Mouse (Mus musculus): ENCODE measurements around the gene Ccr7. TPM values are rescaled to one million over a fixed set of nuclear protein-coding genes. Genes with fewer than 3 reads are reported as not detected.

Ccr7 gene
- polyA plus RNA-seq, 1 experiment from 2014 or later = 0.36 TPM

DNA sequence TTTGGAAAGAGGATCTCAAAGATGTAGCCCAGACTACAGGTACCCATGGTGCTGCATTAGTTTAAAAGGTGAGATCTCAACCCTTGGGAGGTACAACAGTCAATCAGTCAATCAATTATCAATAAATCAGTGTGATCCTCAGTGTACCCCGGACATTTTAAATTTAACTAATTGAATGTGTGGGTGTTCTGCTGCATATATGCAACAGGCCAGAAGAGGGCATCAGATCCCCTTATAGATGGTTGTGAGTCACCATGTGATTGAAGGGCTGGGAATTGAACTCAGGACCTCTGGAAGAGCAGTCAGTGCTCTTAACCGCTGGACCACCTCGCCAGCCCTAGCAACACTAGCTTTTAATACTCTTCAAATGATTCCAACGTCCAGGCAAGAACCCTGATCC is 17.1 kb upstream of the Ccr7 start:
- no peak overlapping the region for H3K9ac ChIP-seq (ENCODE audit: low read depth, low read length)
- H3K27ac ChIP-seq (ENCODE audit: low read depth, low read length) = no peak overlapping the region
- no peaks in the 10 kb centered on the region for H3K4me1 ChIP-seq (ENCODE audit: control insufficient read depth, insufficient read depth, low read length)
- 77% methylated on average over 4 of the region's 4 CpGs for WGBS (ENCODE audit: insufficient replicate concordance)
- H3K27me3 ChIP-seq (ENCODE audit: control insufficient read depth, insufficient read depth, low read length) = no peaks in the 10 kb centered on the region
- no peaks in the 10 kb centered on the region for H3K36me3 ChIP-seq (ENCODE audit: control insufficient read depth, insufficient read depth, low read length)
- no peak for ATAC-seq (replicated peaks; ENCODE audit: insufficient number of reproducible peaks, low FRiP score, low TSS enrichment)
- H3K4me3 ChIP-seq (ENCODE audit: low read depth, low read length) = no peak overlapping the region
- H3K4me2 ChIP-seq = no peak overlapping the region
- no peaks in the 10 kb centered on the region for H3K9me3 ChIP-seq (replicated peaks; ENCODE audit: control insufficient read depth, low read length)

GRCm38 (mm10) chr11:99171442-99171841 is 16.6 kb upstream of the Ccr7 start:
- H3K9ac ChIP-seq (ENCODE audit: low read depth, low read length) = no peak overlapping the region
- no peaks in the 10 kb centered on the region for H3K27me3 ChIP-seq (ENCODE audit: control insufficient read depth, insufficient read depth, low read length)
- H3K4me1 ChIP-seq (ENCODE audit: control insufficient read depth, insufficient read depth, low read length) = no peaks in the 10 kb centered on the region
- 67% methylated on average over 2 of the region's 2 CpGs for WGBS (ENCODE audit: insufficient replicate concordance)
- no peak overlapping the region for H3K4me2 ChIP-seq
- H3K9me3 ChIP-seq (replicated peaks; ENCODE audit: control insufficient read depth, low read length) = no peaks in the 10 kb centered on the region
- no peak for ATAC-seq (replicated peaks; ENCODE audit: insufficient number of reproducible peaks, low FRiP score, low TSS enrichment)
- H3K27ac ChIP-seq (ENCODE audit: low read depth, low read length) = no peak overlapping the region
- no peaks in the 10 kb centered on the region for H3K36me3 ChIP-seq (ENCODE audit: control insufficient read depth, insufficient read depth, low read length)
- H3K4me3 ChIP-seq (ENCODE audit: low read depth, low read length) = no peak overlapping the region

- no peak for ATAC-seq (replicated peaks; ENCODE audit: insufficient number of reproducible peaks, low FRiP score, low TSS enrichment)
- Histone ChIP-seq H3K9me3 (replicated peaks; ENCODE audit: control insufficient read depth, low read length) (no peaks in the 10 kb centered on the region), H3K36me3 (ENCODE audit: control insufficient read depth, insufficient read depth, low read length) (no peaks in the 10 kb centered on the region), H3K4me3 (ENCODE audit: low read depth, low read length) (no peak overlapping the region), H3K27ac (ENCODE audit: low read depth, low read length) (no peak overlapping the region), H3K9ac (ENCODE audit: low read depth, low read length) (no peak overlapping the region), H3K4me2 (no peak overlapping the region), H3K4me1 (ENCODE audit: control insufficient read depth, insufficient read depth, low read length) (no peaks in the 10 kb centered on the region), H3K27me3 (ENCODE audit: control insufficient read depth, insufficient read depth, low read length) (no peaks in the 10 kb centered on the region)
- 63% methylated on average over 12 of the region's 12 CpGs for WGBS (ENCODE audit: insufficient replicate concordance)
Observed at GRCm38 (mm10) chr11:99170547-99171267, 15.8 kb upstream of the Ccr7 start.

- ATAC-seq (replicated peaks; ENCODE audit: insufficient number of reproducible peaks, low FRiP score, low TSS enrichment) = no peak
- WGBS (ENCODE audit: insufficient replicate concordance) = 88% methylated on average over 6 of the region's 6 CpGs
- no peaks in the 10 kb centered on the region for H3K36me3 ChIP-seq (ENCODE audit: control insufficient read depth, insufficient read depth, low read length)
- no peak overlapping the region for H3K9ac ChIP-seq (ENCODE audit: low read depth, low read length)
- no peak overlapping the region for H3K27ac ChIP-seq (ENCODE audit: low read depth, low read length)
- no peaks in the 10 kb centered on the region for H3K9me3 ChIP-seq (replicated peaks; ENCODE audit: control insufficient read depth, low read length)
- no peaks in the 10 kb centered on the region for H3K4me1 ChIP-seq (ENCODE audit: control insufficient read depth, insufficient read depth, low read length)
- no peak overlapping the region for H3K4me3 ChIP-seq (ENCODE audit: low read depth, low read length)
- H3K4me2 ChIP-seq = no peak overlapping the region
- no peaks in the 10 kb centered on the region for H3K27me3 ChIP-seq (ENCODE audit: control insufficient read depth, insufficient read depth, low read length)
Observed at GRCm38 (mm10) chr11:99170005-99170404, 15.1 kb upstream of the Ccr7 start.

DNA sequence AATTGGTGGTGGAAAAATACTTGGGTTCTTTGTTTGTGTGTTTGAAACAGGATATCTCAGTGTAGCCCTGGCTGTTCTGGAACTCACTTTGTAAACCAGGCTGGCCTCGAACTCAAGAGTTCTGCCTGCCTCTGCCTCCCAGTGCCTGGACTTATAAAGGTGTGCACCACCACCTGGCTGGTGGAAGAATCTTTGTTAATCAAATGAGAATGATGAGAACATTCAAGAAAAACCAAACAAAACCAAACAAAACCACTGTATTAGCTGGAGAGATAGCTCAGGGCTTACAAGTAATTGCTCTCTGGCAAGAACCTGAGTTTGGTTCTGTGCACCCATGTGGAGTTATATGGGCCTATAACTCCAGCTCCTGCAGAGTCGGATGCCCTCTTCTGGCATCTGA is 14.6 kb upstream of the Ccr7 start:
- ATAC-seq (replicated peaks; ENCODE audit: insufficient number of reproducible peaks, low FRiP score, low TSS enrichment) = no peak
- no peaks in the 10 kb centered on the region for H3K9me3 ChIP-seq (replicated peaks; ENCODE audit: control insufficient read depth, low read length)

DNA sequence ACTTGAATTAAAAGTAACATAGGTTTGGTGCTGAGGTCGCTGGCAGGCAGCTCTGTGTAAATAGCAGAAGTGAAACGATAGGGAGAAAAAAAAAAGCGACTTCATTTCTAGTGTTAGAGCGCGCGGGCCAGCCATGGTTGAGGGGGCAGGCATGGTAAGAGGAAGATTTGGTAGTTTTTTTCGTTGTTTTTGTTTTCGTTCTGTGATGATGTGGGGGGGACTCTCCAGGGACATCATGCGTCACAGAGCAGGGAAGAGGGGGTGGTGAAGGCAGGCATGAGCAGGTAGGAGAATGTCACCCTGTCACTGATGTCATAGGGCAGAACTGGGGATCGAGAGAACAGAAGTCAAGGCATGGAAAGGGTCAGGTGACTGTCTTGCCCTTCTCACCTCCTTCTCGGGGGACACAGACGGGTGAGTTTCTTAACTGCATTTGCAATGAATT is 13.2 kb upstream of the Ccr7 start:
- Histone ChIP-seq H3K4me2 (no peak overlapping the region), H3K4me1 (ENCODE audit: control insufficient read depth, insufficient read depth, low read length) (no peaks in the 10 kb centered on the region), H3K4me3 (ENCODE audit: low read depth, low read length) (no peak overlapping the region), H3K9ac (ENCODE audit: low read depth, low read length) (no peak overlapping the region), H3K9me3 (replicated peaks; ENCODE audit: control insufficient read depth, low read length) (no peaks in the 10 kb centered on the region), H3K27ac (ENCODE audit: low read depth, low read length) (no peak overlapping the region), H3K36me3 (ENCODE audit: control insufficient read depth, insufficient read depth, low read length) (no peaks in the 10 kb centered on the region), H3K27me3 (ENCODE audit: control insufficient read depth, insufficient read depth, low read length) (no peaks in the 10 kb centered on the region)
- 72% methylated on average over 12 of the region's 12 CpGs for WGBS (ENCODE audit: insufficient replicate concordance)
- no peak for ATAC-seq (replicated peaks; ENCODE audit: insufficient number of reproducible peaks, low FRiP score, low TSS enrichment)

More for the DNA sequence above, 14.6 kb upstream of the Ccr7 start:
- Histone ChIP-seq H3K4me3 (ENCODE audit: low read depth, low read length) (no peak overlapping the region), H3K4me1 (ENCODE audit: control insufficient read depth, insufficient read depth, low read length) (no peaks in the 10 kb centered on the region), H3K27ac (ENCODE audit: low read depth, low read length) (no peak overlapping the region), H3K9ac (ENCODE audit: low read depth, low read length) (no peak overlapping the region), H3K4me2 (no peak overlapping the region), H3K27me3 (ENCODE audit: control insufficient read depth, insufficient read depth, low read length) (no peaks in the 10 kb centered on the region), H3K36me3 (ENCODE audit: control insufficient read depth, insufficient read depth, low read length) (no peaks in the 10 kb centered on the region)
- 84% methylated on average over 2 of the region's 2 CpGs for WGBS (ENCODE audit: insufficient replicate concordance)

GRCm38 (mm10) chr11:99167576-99167975 is 12.7 kb upstream of the Ccr7 start:
- ATAC-seq (replicated peaks; ENCODE audit: insufficient number of reproducible peaks, low FRiP score, low TSS enrichment) = no peak
- no peaks in the 10 kb centered on the region for H3K36me3 ChIP-seq (ENCODE audit: control insufficient read depth, insufficient read depth, low read length)
- H3K9me3 ChIP-seq (replicated peaks; ENCODE audit: control insufficient read depth, low read length) = no peaks in the 10 kb centered on the region
- H3K27me3 ChIP-seq (ENCODE audit: control insufficient read depth, insufficient read depth, low read length) = no peaks in the 10 kb centered on the region
- no peak overlapping the region for H3K4me2 ChIP-seq
- WGBS (ENCODE audit: insufficient replicate concordance) = 78% methylated on average over 7 of the region's 7 CpGs
- no peak overlapping the region for H3K9ac ChIP-seq (ENCODE audit: low read depth, low read length)
- H3K4me3 ChIP-seq (ENCODE audit: low read depth, low read length) = no peak overlapping the region
- H3K4me1 ChIP-seq (ENCODE audit: control insufficient read depth, insufficient read depth, low read length) = no peaks in the 10 kb centered on the region
- H3K27ac ChIP-seq (ENCODE audit: low read depth, low read length) = no peak overlapping the region

- WGBS (ENCODE audit: insufficient replicate concordance) = 88% methylated on average over 7 of the region's 7 CpGs
- no peak for ATAC-seq (replicated peaks; ENCODE audit: insufficient number of reproducible peaks, low FRiP score, low TSS enrichment)
- Histone ChIP-seq H3K9ac (ENCODE audit: low read depth, low read length) (no peak overlapping the region), H3K4me2 (no peak overlapping the region), H3K36me3 (ENCODE audit: control insufficient read depth, insufficient read depth, low read length) (no peaks in the 10 kb centered on the region), H3K9me3 (replicated peaks; ENCODE audit: control insufficient read depth, low read length) (no peaks in the 10 kb centered on the region), H3K4me1 (ENCODE audit: control insufficient read depth, insufficient read depth, low read length) (no peaks in the 10 kb centered on the region), H3K27ac (ENCODE audit: low read depth, low read length) (no peak overlapping the region), H3K27me3 (ENCODE audit: control insufficient read depth, insufficient read depth, low read length) (no peaks in the 10 kb centered on the region), H3K4me3 (ENCODE audit: low read depth, low read length) (no peak overlapping the region)
Observed at GRCm38 (mm10) chr11:99166241-99166640, 11.4 kb upstream of the Ccr7 start.

All from heart, embryonic 11.5 days (tissue).